Mouse (Mus musculus): ENCODE results near the gene Lrrfip1. TPM values are rescaled to one million over a fixed set of nuclear protein-coding genes. Genes with fewer than 3 reads are reported as not detected.
A peak's percentile ranks its signal among the peaks of the same experiment; 100 is the strongest.

Lrrfip1 gene
- polyA plus RNA-seq, 1 experiment, result 12.2 TPM

DNA sequence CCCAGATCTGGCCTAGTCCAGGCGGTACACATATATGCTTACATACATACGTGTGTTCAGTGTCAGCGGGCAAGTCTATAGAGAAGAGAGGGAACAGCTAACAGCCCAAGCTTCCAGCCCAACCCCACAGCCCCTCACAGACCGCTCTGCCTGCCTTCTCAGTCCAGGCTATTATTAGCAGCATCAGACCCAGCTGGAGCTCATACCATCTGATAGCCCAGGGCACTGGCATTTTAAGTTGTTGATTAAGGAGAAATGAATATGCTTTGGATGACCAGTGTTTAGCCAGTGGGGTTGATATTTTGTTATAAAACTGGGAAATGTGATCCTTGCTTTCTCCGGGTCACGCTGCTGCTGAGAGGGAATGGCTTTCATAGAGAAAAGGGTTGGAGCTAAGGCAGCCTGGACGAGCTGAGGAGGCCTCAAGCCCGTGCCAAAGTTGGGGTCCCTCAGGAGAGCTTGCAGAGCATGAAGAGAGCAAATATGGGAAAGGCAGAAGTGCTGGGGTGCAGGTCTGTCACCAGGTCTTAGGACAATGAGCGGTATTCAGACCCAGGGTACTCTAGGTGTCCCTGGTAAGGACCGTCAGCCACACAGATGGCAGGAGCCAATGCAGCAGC, 73.2 kb downstream of the Lrrfip1 start:
- H3K36me3 ChIP-seq (replicated peaks; ENCODE audit: low read length), result peaks cover 92% of the 10 kb centered on the region
- peaks cover 67% of the 10 kb centered on the region for H3K4me1 ChIP-seq
- no peaks in the 10 kb centered on the region for H3K9me3 ChIP-seq
- H3K4me3 ChIP-seq (replicated peaks), result no peak overlapping the region
- H3K27me3 ChIP-seq (replicated peaks), result no peaks in the 10 kb centered on the region
- no peak for TF ChIP-seq FLI1 (IDR thresholded peaks at IDR 0.05; ENCODE audit: low read length)
- no peak for TF ChIP-seq GATA1 (IDR thresholded peaks at IDR 0.05; ENCODE audit: borderline replicate concordance, low read length)

DNA sequence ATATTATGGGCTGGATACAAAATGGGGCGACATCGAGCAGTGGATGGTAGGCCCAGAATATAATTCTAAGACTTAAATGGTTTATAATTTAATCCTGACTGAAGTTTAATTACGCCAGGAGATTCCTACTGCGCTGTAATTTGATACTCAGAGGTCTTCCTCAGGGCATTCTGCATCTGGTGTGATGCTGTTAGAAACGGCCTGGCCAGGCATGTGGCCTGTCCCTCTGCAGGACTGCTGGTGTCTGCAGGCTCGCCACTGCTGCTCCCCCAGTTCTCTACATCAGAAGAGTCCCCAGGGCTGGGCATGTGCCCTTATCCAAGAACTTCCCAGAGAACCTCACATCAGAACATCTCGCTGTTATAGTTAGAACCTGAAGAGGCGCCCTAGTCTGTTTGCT, 78.4 kb downstream of the Lrrfip1 start:
- Histone ChIP-seq H3K4me3 (replicated peaks) (no peak overlapping the region), H3K36me3 (replicated peaks; ENCODE audit: low read length) (peaks cover 94% of the 10 kb centered on the region), H3K27me3 (replicated peaks) (no peaks in the 10 kb centered on the region), H3K9me3 (no peaks in the 10 kb centered on the region), H3K4me1 (peaks cover 44% of the 10 kb centered on the region)
- no peak for TF ChIP-seq GATA1 (IDR thresholded peaks at IDR 0.05; ENCODE audit: borderline replicate concordance, low read length)
- no peak for TF ChIP-seq FLI1 (IDR thresholded peaks at IDR 0.05; ENCODE audit: low read length)

- H3K36me3 ChIP-seq (replicated peaks; ENCODE audit: low read length), result peaks cover 94% of the 10 kb centered on the region
Observed at GRCm38 (mm10) chr1:91077456-91077855, 78.9 kb downstream of the Lrrfip1 start.

GRCm38 (mm10) chr1:91077980-91078379, 79.4 kb downstream of the Lrrfip1 start:
- peaks cover 47% of the 10 kb centered on the region for H3K4me1 ChIP-seq
- H3K36me3 ChIP-seq (replicated peaks; ENCODE audit: low read length), result peaks cover 94% of the 10 kb centered on the region
- H3K4me3 ChIP-seq (replicated peaks), result no peak overlapping the region
- H3K9me3 ChIP-seq, result no peaks in the 10 kb centered on the region
- no peak for TF ChIP-seq FLI1 (IDR thresholded peaks at IDR 0.05; ENCODE audit: low read length)
- TF ChIP-seq GATA1 (IDR thresholded peaks at IDR 0.05; ENCODE audit: borderline replicate concordance, low read length), result no peak
- no peaks in the 10 kb centered on the region for H3K27me3 ChIP-seq (replicated peaks)

More at GRCm38 (mm10) chr1:91077456-91077855, 78.9 kb downstream of the Lrrfip1 start:
- Histone ChIP-seq H3K4me3 (replicated peaks) (no peak overlapping the region), H3K27me3 (replicated peaks) (no peaks in the 10 kb centered on the region), H3K4me1 (peaks cover 44% of the 10 kb centered on the region), H3K9me3 (no peaks in the 10 kb centered on the region)
- TF ChIP-seq FLI1 (IDR thresholded peaks at IDR 0.05; ENCODE audit: low read length) (no peak), GATA1 (IDR thresholded peaks at IDR 0.05; ENCODE audit: borderline replicate concordance, low read length) (no peak)

DNA sequence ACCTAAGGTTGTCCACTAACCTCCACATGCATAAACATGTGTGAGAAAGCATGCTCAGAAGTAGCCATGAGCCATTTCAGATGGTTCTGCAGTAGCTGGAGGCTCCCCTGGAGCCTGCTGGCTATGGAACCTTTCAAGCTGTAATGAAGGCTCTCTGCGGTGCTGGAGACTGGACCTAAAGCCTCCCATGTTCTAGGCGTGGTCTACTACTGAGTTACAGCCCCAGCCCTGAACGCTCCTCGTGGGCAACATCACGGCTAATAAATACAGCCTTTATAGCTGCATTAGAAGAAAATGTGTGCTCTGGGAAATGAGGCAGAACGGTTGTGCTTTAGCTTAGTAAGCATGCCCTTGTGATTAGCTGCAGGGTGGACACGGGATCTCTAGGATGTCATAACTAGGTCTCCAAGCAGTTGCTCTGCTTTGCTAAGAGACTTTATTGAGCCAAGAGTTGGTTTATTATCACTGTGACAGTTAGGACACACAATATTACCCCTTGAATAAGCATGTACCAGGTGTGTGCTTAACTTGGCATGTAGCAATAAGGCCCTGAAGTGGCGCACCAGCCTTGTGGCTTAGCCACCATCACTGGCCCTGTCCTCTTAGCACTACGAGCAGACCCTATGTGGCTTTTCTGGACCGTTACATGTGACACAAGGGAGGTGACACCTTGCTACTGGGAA, 81.3 kb downstream of the Lrrfip1 start:
- peaks cover 95% of the 10 kb centered on the region for H3K36me3 ChIP-seq (replicated peaks; ENCODE audit: low read length)
- no peaks in the 10 kb centered on the region for H3K27me3 ChIP-seq (replicated peaks)
- H3K4me3 ChIP-seq (replicated peaks), result peak overlapping the region; percentile 31
- no peaks in the 10 kb centered on the region for H3K9me3 ChIP-seq
- H3K4me1 ChIP-seq, result peaks cover 47% of the 10 kb centered on the region
- TF ChIP-seq FLI1 (IDR thresholded peaks at IDR 0.05; ENCODE audit: low read length) (no peak), GATA1 (IDR thresholded peaks at IDR 0.05; ENCODE audit: borderline replicate concordance, low read length) (no peak)

DNA sequence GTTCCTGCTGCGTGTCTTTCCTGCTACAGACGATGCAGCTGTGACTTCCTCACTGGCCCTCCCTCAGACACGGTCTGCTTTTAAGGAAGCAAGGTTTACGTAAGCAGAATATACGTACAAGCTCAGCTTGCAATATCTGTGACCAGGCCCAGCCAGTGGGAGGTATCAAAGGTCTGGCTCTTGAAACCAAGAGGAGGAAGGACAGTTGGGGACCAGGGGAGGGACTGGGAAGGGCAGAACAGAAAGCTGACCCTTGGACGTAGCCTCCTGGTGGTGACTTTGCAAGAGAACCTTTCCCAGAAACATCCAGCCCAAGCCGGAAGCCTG, 81.8 kb downstream of the Lrrfip1 start:
- Histone ChIP-seq H3K36me3 (replicated peaks; ENCODE audit: low read length) (peaks cover 95% of the 10 kb centered on the region), H3K9me3 (no peaks in the 10 kb centered on the region), H3K4me1 (peaks cover 51% of the 10 kb centered on the region), H3K4me3 (replicated peaks) (peak overlapping the region; percentile 31), H3K27me3 (replicated peaks) (no peaks in the 10 kb centered on the region)
- no peak for TF ChIP-seq FLI1 (IDR thresholded peaks at IDR 0.05; ENCODE audit: low read length)
- no peak for TF ChIP-seq GATA1 (IDR thresholded peaks at IDR 0.05; ENCODE audit: borderline replicate concordance, low read length)

GRCm38 (mm10) chr1:91084374-91084773, 85.8 kb downstream of the Lrrfip1 start:
- H3K36me3 ChIP-seq (replicated peaks; ENCODE audit: low read length), result peaks cover 92% of the 10 kb centered on the region
- H3K4me1 ChIP-seq, result peaks cover 57% of the 10 kb centered on the region
- H3K4me3 ChIP-seq (replicated peaks), result no peak overlapping the region
- no peak for TF ChIP-seq GATA1 (IDR thresholded peaks at IDR 0.05; ENCODE audit: borderline replicate concordance, low read length)
- TF ChIP-seq FLI1 (IDR thresholded peaks at IDR 0.05; ENCODE audit: low read length), result no peak
- no peaks in the 10 kb centered on the region for H3K27me3 ChIP-seq (replicated peaks)
- no peaks in the 10 kb centered on the region for H3K9me3 ChIP-seq

GRCm38 (mm10) chr1:91085009-91085408, 86.5 kb downstream of the Lrrfip1 start:
- no peak for TF ChIP-seq FLI1 (IDR thresholded peaks at IDR 0.05; ENCODE audit: low read length)
- TF ChIP-seq GATA1 (IDR thresholded peaks at IDR 0.05; ENCODE audit: borderline replicate concordance, low read length), result no peak
- H3K9me3 ChIP-seq, result no peaks in the 10 kb centered on the region
- peaks cover 60% of the 10 kb centered on the region for H3K4me1 ChIP-seq

DNA sequence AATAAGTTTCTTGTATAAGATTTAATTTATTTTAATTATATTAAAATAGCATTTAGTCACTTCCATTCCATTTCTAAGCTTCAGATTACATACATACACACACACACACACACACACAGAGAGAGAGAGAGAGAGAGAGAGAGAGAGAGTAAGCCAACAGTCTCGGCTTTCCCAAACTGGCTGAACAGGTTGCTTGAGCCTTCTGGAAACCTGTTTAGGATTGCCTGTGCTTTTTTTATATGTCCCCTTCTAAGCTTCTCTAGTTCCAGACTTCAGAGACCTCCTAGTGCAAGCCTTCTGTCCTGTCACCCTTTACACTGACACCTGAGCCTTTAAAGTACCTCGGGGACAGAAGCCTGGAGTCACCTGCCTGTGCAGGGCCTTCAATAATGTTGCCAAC, 87.1 kb downstream of the Lrrfip1 start:
- TF ChIP-seq GATA1 (IDR thresholded peaks at IDR 0.05; ENCODE audit: borderline replicate concordance, low read length), result no peak
- TF ChIP-seq FLI1 (IDR thresholded peaks at IDR 0.05; ENCODE audit: low read length), result no peak
- Histone ChIP-seq H3K36me3 (replicated peaks; ENCODE audit: low read length) (peaks cover 91% of the 10 kb centered on the region), H3K9me3 (no peaks in the 10 kb centered on the region)

More at GRCm38 (mm10) chr1:91085009-91085408, 86.5 kb downstream of the Lrrfip1 start:
- H3K4me3 ChIP-seq (replicated peaks), result no peak overlapping the region
- H3K36me3 ChIP-seq (replicated peaks; ENCODE audit: low read length), result peaks cover 92% of the 10 kb centered on the region
- no peaks in the 10 kb centered on the region for H3K27me3 ChIP-seq (replicated peaks)

DNA sequence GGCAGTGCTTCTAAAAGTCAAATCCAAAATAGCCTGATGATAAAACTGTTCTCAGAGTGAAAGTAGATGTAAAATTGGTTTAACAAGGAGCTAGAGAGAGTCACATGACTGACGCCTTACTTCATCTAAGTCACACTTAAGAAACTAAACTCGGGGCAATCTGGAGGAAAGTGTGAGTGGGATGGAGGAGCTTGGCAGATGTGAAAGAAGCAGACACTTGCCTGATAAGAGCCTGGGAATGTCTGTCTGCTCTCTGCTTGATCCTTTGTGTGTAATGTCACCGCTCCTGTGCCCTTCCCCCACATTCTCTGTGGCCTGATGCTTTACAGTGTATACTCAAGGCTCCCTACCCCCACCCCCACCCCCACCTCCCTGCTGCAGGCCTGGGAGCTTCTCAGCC, 87.8 kb downstream of the Lrrfip1 start:
- Histone ChIP-seq H3K9me3 (no peaks in the 10 kb centered on the region), H3K36me3 (replicated peaks; ENCODE audit: low read length) (peaks cover 89% of the 10 kb centered on the region), H3K4me1 (peaks cover 61% of the 10 kb centered on the region), H3K4me3 (replicated peaks) (no peak overlapping the region), H3K27me3 (replicated peaks) (no peaks in the 10 kb centered on the region)
- TF ChIP-seq FLI1 (IDR thresholded peaks at IDR 0.05; ENCODE audit: low read length) (no peak), GATA1 (IDR thresholded peaks at IDR 0.05; ENCODE audit: borderline replicate concordance, low read length) (no peak)

More for the DNA sequence above, 87.1 kb downstream of the Lrrfip1 start:
- H3K4me3 ChIP-seq (replicated peaks), result no peak overlapping the region
- H3K27me3 ChIP-seq (replicated peaks), result no peaks in the 10 kb centered on the region
- peaks cover 60% of the 10 kb centered on the region for H3K4me1 ChIP-seq

All from megakaryocyte, embryonic 14.5 days (primary cell).